Mouse (Mus musculus) CH12.LX (cell line): Measurements from ENCODE around the gene Myo3b. TPM values are rescaled to one million over a fixed set of nuclear protein-coding genes. Genes with fewer than 3 reads are reported as not detected.

Experiments used
- DNase-seq: peaks from one replicate; pipeline ENCODE4 v3.0.0-alpha.2; 2013; ENCODE audit errors: extremely low read depth
- H3K27ac ChIP-seq: 2 replicates; pipeline ENCODE4 v1.5.1; 2012; ENCODE audit warnings: low read depth, mild to moderate bottlenecking, control low read depth, moderate library complexity; ENCODE audit not compliant: insufficient read depth
- H3K27me3 ChIP-seq: replicated peaks from 2 replicates; pipeline ENCODE3; 2012; ENCODE audit warnings: inconsistent platforms
- H3K36me3 ChIP-seq, 2 experiments: replicated peaks in 1 of 2; 2 replicates each; pipeline versions ENCODE3 to v1.6.1; 2012; ENCODE audit warnings: inconsistent platforms in 1 of 2, low read length in 1 of 2, mild to moderate bottlenecking in 1 of 2, mixed read lengths in 1 of 2, moderate library complexity in 1 of 2; ENCODE audit not compliant: control insufficient read depth in 1 of 2, insufficient read depth in 1 of 2
- H3K4me1 ChIP-seq, 2 experiments: 2 replicates each; pipeline ENCODE4 v1.6.1; 2012; ENCODE audit warnings: inconsistent platforms in 1 of 2, moderate library complexity in 1 of 2; ENCODE audit not compliant: insufficient read depth in 2 of 2, control insufficient read depth in 1 of 2
- H3K4me2 ChIP-seq: 2 replicates; pipeline ENCODE4 v1.6.1; 2012; ENCODE audit warnings: low read depth, mild to moderate bottlenecking, control low read depth; ENCODE audit not compliant: poor library complexity, insufficient read depth, severe bottlenecking
- H3K4me3 ChIP-seq, 3 experiments: fragments of 150-350 bp in 1 of 3; sonication (generic) in 1 of 3; replicated peaks in 1 of 3; 2 replicates each; pipeline versions ENCODE3 to v1.5.1; 2011 to 2012; ENCODE audit warnings: low read depth in 2 of 3, low read length in 2 of 3, mild to moderate bottlenecking in 2 of 3, moderate library complexity in 2 of 3, control low read depth in 1 of 3, improper control_type of control experiment in 1 of 3, inconsistent platforms in 1 of 3, mixed read lengths in 1 of 3; ENCODE audit not compliant: poor library complexity in 1 of 3
- H3K79me2 ChIP-seq: replicated peaks from 2 replicates; pipeline ENCODE4 v1.6.1; 2012; ENCODE audit warnings: mild to moderate bottlenecking, moderate library complexity; ENCODE audit not compliant: control insufficient read depth, poor library complexity, insufficient read depth, severe bottlenecking; ENCODE audit errors: extremely low read depth
- H3K9ac ChIP-seq: 2 replicates; pipeline ENCODE4 v1.6.1; 2012; ENCODE audit warnings: low read depth, mild to moderate bottlenecking, control low read depth, moderate library complexity; ENCODE audit not compliant: insufficient read depth
- H3K9me3 ChIP-seq: replicated peaks from 2 replicates; pipeline ENCODE3; 2012; ENCODE audit warnings: low read length, inconsistent platforms, mixed read lengths
- CHD1 ChIP-seq: IDR thresholded peaks from 2 replicates; pipeline ENCODE4 v1.6.1; 2012; ENCODE audit warnings: low read depth, low read length, improper control_type of control experiment, inconsistent platforms
- CHD2 ChIP-seq: IDR thresholded peaks from 2 replicates; pipeline ENCODE4 v1.6.1; 2011; ENCODE audit warnings: low read length, improper control_type of control experiment
- ELF1 ChIP-seq: IDR thresholded peaks from 2 replicates; pipeline ENCODE4 v1.6.1; 2014; ENCODE audit warnings: low read depth, mild to moderate bottlenecking, inconsistent platforms, low read length, improper control_type of control experiment
- ETS1 ChIP-seq: conservative IDR thresholded peaks from 2 replicates; pipeline ENCODE4 v1.6.1; 2012; ENCODE audit warnings: low read depth, mild to moderate bottlenecking, inconsistent platforms, low read length, improper control_type of control experiment, moderate library complexity
- JUN ChIP-seq: IDR thresholded peaks from 2 replicates; pipeline ENCODE4 v1.6.1; 2011; ENCODE audit warnings: low read depth, mild to moderate bottlenecking, low read length, improper control_type of control experiment, moderate library complexity; ENCODE audit not compliant: insufficient read depth
- MAX ChIP-seq: IDR thresholded peaks from 2 replicates; pipeline ENCODE4 v1.6.1; 2011; ENCODE audit warnings: low read length, improper control_type of control experiment
- MAZ ChIP-seq: IDR thresholded peaks from 2 replicates; pipeline ENCODE4 v1.6.1; 2012; ENCODE audit warnings: low read depth, mild to moderate bottlenecking, inconsistent platforms, low read length, improper control_type of control experiment, moderate library complexity
- MYC ChIP-seq: IDR thresholded peaks from 2 replicates; pipeline ENCODE4 v1.6.1; 2011; ENCODE audit warnings: low read depth, mild to moderate bottlenecking, improper control_type of control experiment, low read length
- NELFE ChIP-seq: IDR thresholded peaks from 2 replicates; pipeline ENCODE4 v1.6.1; 2011; ENCODE audit warnings: low read depth, low read length, improper control_type of control experiment
- NRF1 ChIP-seq: IDR thresholded peaks from 2 replicates; pipeline ENCODE4 v1.6.1; 2014; ENCODE audit warnings: low read depth, mild to moderate bottlenecking, inconsistent platforms, low read length, improper control_type of control experiment, moderate library complexity
- PAX5 ChIP-seq: IDR thresholded peaks from 2 replicates; pipeline ENCODE4 v1.6.1; 2012; ENCODE audit warnings: low read length, inconsistent platforms, mixed read lengths
- POLR2A ChIP-seq: IDR thresholded peaks from 2 replicates; pipeline ENCODE4 v1.6.1; 2011; ENCODE audit warnings: low read depth, mild to moderate bottlenecking, improper control_type of control experiment, low read length
- RAD21 ChIP-seq: IDR thresholded peaks from 2 replicates; pipeline ENCODE4 v1.6.1; 2011; ENCODE audit warnings: low read depth, mild to moderate bottlenecking, low read length, improper control_type of control experiment, moderate library complexity
- RCOR1 ChIP-seq: conservative IDR thresholded peaks from 2 replicates; pipeline ENCODE4 v1.6.1; 2012; ENCODE audit warnings: low read depth, mild to moderate bottlenecking, inconsistent platforms, low read length, improper control_type of control experiment
- SIN3A ChIP-seq: IDR thresholded peaks from 2 replicates; pipeline ENCODE4 v1.6.1; 2012; ENCODE audit warnings: low read length, improper control_type of control experiment, inconsistent platforms
- TCF12 ChIP-seq: IDR thresholded peaks from 2 replicates; pipeline ENCODE4 v1.6.1; 2014; ENCODE audit warnings: low read depth, mild to moderate bottlenecking, inconsistent platforms, low read length, improper control_type of control experiment
- UBTF ChIP-seq: IDR thresholded peaks from 2 replicates; pipeline ENCODE4 v1.6.1; 2012; ENCODE audit warnings: low read depth, mild to moderate bottlenecking, inconsistent platforms, low read length, improper control_type of control experiment, moderate library complexity
- ZKSCAN1 ChIP-seq: IDR thresholded peaks from 2 replicates; pipeline ENCODE4 v1.6.1; 2012; ENCODE audit warnings: low read depth, inconsistent platforms, low read length, improper control_type of control experiment, borderline replicate concordance
- ZMIZ1 ChIP-seq: IDR thresholded peaks from 2 replicates; pipeline ENCODE4 v1.6.1; 2012; ENCODE audit warnings: low read depth, mild to moderate bottlenecking, inconsistent platforms, low read length, improper control_type of control experiment
- dilution Hi-C: fragments of 300-500 bp; cut with MboI; formaldehyde crosslinking; loops from 2 replicates; pipeline ENCODE4 v1.14.3; 2020; ENCODE audit warnings: low sequenced_read_pairs; ENCODE audit not compliant: extremely low pct_unique_long_range_greater_than_20kb, extremely low pct_ligation_motif_present
- in situ Hi-C: fragments of 300-500 bp; cut with MboI; formaldehyde crosslinking; loops from 3 replicates; pipeline ENCODE4 v1.14.3; 2019; ENCODE audit warnings: low sequenced_read_pairs, low pct_ligation_motif_present, low pct_unique_long_range_greater_than_20kb, mixed read lengths
- polyA plus RNA-seq: library from polyadenylated mRNA; unstranded; fragments of >175 nt; gene quantifications from 2 replicates; pipeline ENCODE4 v1.2.1, GENCODE M21; 2012; ENCODE audit warnings: low read depth; ENCODE audit not compliant: insufficient read length
- total RNA-seq, 2 experiments: library from RNA; depleted of rRNA; stranded (reverse); fragments of 300-350 nt in 1 of 2; fragments of >200 nt in 1 of 2; gene quantifications; 2 replicates each; pipeline ENCODE4 v1.2.3; 2012 to 2014

Gene Myo3b
- total and polyA plus RNA-seq, 3 experiments, result 0.63 to 0.76 (median 0.64) TPM

GRCm38 (mm10) chr2:70097229-70098095, 58.5 kb downstream of the Myo3b start:
- TF ChIP-seq POLR2A, result no peak
- no peak for TF ChIP-seq RAD21
- TF ChIP-seq NELFE, result no peak
- TF ChIP-seq ELF1, result no peak
- TF ChIP-seq CHD1, result no peak
- TF ChIP-seq TCF12, result no peak
- TF ChIP-seq ZMIZ1, result no peak
- no peak for TF ChIP-seq UBTF
- no peak for TF ChIP-seq PAX5
- no peak for TF ChIP-seq CHD2
- no peak for TF ChIP-seq RCOR1
- no peak for TF ChIP-seq JUN
- no peak for TF ChIP-seq SIN3A
- no peak for TF ChIP-seq ETS1
- Histone ChIP-seq H3K4me3 (no peak overlapping the region), H3K9me3 (no peaks in the 10 kb centered on the region), H3K36me3 (no peaks in the 10 kb centered on the region), H3K27me3 (no peaks in the 10 kb centered on the region), H3K4me1 (peaks cover 2 to 43% of the 10 kb centered on the region in 2 experiments; a peak in 2 of 4 replicates), H3K79me2 (no peaks in the 10 kb centered on the region), H3K4me2 (no peak overlapping the region), H3K9ac (no peak overlapping the region), H3K27ac (no peak overlapping the region)
- DNase-seq, result no peak
- in situ Hi-C loops (no loop called here), dilution Hi-C loops (no loop called here)

GRCm38 (mm10) chr2:70099459-70099858, 60.5 kb downstream of the Myo3b start:
- H3K9me3 ChIP-seq, result no peaks in the 10 kb centered on the region
- H3K36me3 ChIP-seq, result no peaks in the 10 kb centered on the region
- H3K27me3 ChIP-seq, result no peaks in the 10 kb centered on the region
- no peaks in the 10 kb centered on the region for H3K79me2 ChIP-seq
- no peak overlapping the region for H3K4me2 ChIP-seq
- no peak overlapping the region for H3K4me3 ChIP-seq
- dilution Hi-C loops, result no loop called here
- H3K9ac ChIP-seq, result no peak overlapping the region
- no peak overlapping the region for H3K27ac ChIP-seq
- TF ChIP-seq MAX, result no peak
- TF ChIP-seq CHD1, result no peak
- no peak for TF ChIP-seq ZKSCAN1
- TF ChIP-seq JUN, result no peak
- no peak for TF ChIP-seq MAZ
- no peak for TF ChIP-seq PAX5
- no peak for TF ChIP-seq NRF1
- TF ChIP-seq MYC, result no peak
- TF ChIP-seq, all 38 proteins: peak for 0
- DNase-seq, result no peak
- in situ Hi-C loops, result no loop called here
- H3K4me1 ChIP-seq, result peaks cover under 1 to 37% of the 10 kb centered on the region in 2 experiments; a peak in 3 of 4 replicates
